Mouse (Mus musculus): ENCODE results near the gene Farp1. TPM values are rescaled to one million over a fixed set of nuclear protein-coding genes. Genes with fewer than 3 reads are reported as not detected.

Gene Farp1
- total RNA-seq, 4 experiments from 2014 or later, result 3.7 to 6.8 (median 4.1) TPM

DNA sequence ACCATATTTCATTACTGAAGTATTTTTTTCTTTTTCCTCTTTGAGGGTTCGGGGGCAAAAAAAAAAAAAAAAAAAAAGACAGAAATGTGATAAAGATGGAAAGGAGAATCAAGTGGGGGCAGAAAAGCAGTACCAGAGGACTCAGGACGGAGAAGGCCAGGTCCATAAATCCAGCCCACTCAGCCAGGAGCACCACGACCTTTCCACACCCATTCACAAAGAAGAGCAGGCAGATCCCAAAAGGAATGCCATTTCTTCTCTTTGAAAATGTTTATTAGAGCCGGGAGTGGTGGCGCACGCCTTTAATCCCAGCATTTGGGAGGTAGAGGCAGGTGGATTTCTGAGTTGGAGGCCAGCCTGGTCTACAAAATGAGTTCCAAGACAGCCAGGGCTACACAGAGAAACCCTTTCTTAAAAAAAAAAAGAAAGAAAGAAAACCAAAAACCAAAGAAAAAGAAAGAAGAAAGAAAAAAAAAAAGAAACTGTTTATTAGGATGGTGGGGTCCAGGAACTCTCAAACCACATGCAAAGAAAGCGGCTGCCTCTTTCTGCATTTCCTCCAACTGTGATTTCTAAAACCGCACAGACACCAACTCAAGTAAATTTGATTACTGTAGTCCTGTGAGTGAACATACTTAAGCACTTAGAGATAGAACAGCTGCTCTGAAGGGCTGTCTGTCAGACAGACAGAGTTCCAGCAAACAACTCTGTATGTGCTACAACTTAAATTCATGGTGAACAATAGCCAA lies 270.5 kb downstream of the Farp1 start:
- no peak for DNase-seq (ENCODE audit: low spot score in 2 of 2)

- no peak for DNase-seq (ENCODE audit: low spot score in 2 of 2)
These were observed 274.9 kb downstream of the Farp1 start for GRCm38 (mm10) chr14:121309909-121310308.

- DNase-seq (ENCODE audit: low spot score in 2 of 2), result no peak
These were observed 275.5 kb downstream of the Farp1 start for GRCm38 (mm10) chr14:121310325-121311080.

- DNase-seq (ENCODE audit: low spot score in 2 of 2), result no peak
These were observed 276.1 kb downstream of the Farp1 start for GRCm38 (mm10) chr14:121311083-121311482.

- DNase-seq (ENCODE audit: low spot score in 2 of 2), result no peak
These were observed 278.3 kb downstream of the Farp1 start for GRCm38 (mm10) chr14:121313283-121313682.

GRCm38 (mm10) chr14:121314934-121315333 lies 279.9 kb downstream of the Farp1 start:
- DNase-seq (ENCODE audit: low spot score in 2 of 2), result no peak

DNA sequence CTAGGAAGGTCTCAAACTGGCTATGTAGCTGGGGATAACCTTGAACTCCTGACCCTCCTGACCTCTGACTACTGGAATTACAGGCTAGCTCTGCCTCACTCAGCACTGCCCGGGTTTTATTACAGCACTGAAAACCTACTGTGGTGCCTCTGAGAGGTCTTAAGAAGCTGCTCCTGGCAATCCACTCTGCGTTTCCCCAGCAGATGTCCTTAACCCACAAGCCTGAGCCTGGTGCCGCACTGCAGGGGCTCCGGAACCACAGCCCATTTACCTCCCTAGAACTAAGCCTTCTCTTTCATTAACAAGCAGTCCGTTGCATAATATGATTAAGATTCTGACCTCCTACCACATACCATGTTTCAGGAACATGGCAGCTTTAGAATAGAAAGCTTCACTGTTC lies 281.1 kb downstream of the Farp1 start:
- no peak for DNase-seq (ENCODE audit: low spot score in 2 of 2)

DNA sequence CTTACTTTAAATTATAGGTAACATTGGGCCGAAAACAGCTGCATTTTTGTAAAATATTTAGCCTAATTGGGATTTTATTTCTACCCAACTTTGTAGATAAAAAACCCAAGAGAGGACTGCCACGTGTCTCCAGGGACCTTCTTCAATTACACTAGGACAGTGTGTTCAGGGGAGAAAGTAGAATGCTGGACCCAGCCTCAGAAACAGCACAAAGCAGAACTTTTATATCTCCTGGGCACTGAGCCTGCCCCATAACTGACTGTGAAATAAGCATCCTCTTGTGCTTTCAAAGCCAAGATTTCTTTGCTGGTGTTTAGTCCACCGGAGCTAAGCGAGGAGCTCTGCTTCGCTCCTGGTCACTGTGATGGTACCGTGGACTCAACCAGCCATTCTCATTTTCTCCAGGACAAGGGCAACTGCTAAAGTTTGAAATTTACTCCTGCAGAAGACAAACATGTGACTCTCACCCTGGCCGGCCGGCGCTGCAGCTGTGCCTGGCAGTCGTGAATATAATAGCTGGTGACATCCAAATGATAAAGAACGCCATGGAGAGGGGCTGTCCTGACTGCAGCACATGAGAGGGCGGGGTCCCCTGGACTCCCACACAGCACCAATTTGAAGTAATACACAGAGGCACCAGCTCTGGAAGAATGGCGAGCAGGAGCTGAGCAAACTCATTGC lies 281.8 kb downstream of the Farp1 start:
- no peak for DNase-seq (ENCODE audit: low spot score in 2 of 2)

DNA sequence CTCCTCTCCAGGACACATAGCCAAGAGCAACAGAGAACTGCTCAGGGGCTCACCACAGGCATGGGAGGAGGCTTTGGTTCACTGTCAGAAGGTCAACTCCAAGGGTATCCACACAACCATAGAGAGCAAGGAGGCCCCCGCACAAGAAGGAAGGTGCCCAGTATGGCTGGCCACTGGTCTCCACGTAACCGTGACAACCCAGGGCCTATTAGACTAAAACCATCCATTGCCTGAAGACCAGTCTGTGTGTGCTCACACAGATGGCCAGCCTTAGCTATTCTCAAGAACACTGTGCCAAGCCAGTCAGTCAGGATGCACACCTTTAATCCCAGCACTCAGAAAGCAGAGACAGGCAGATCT lies 282.3 kb downstream of the Farp1 start:
- no peak for DNase-seq (ENCODE audit: low spot score in 2 of 2)

DNA sequence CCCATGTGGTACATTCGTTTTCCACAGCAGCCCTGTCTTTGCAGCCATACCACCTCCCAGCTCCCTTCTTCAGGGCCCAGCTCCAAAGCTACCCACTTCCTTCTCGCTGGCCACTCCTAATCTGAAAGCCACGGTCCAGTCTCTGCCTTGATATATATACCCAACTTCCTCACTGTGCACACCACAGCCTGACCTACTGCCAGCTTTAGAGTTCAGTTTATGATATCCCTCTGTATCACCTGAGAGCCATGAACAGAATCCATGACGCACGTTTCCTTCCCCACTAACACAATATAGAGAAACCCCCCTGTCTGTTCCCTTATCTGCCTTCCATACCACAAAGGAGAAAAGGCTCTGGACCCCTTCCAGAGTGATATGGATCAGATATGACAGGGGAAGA lies 283.4 kb downstream of the Farp1 start:
- no peak for DNase-seq (ENCODE audit: low spot score in 2 of 2)

DNA sequence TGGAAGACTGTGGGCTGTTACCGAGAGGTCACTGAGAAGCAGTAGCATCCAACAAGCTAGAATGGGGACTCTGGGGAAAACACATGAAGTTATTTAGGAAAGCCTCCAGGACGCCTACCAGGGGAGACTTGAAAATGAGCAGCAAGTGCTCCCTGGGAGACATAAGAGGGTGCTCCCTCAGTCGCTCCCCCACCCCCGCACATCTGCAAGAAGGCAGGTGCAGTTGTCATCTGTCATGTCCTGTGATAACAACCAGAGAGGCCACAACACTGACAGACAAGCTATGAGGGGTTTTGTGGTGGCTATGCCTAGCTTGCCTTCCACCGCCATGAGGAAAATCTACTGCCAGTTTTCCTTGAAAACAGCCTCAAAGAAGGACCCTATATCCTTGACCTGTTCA lies 287.1 kb downstream of the Farp1 start:
- no peak for DNase-seq (ENCODE audit: low spot score in 2 of 2)

DNA sequence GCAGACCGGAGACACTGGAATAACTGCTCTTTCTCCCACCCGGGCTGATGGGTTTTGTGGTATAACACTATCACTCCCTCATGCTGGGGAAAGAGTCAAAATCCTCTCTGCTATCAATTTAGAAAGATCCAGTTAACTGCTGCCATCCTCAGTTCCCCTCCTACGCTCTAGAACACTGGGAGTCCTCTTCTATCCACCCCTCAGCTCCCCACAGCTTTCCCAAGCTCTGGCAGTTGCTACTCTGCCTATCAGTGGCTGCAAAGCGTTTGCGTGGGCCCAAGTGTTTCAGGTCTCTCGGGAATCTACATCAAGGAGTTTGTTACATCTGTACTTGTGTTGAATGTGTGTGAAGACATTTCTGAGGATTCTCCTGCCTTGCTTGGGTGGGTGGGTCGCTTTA lies 287.6 kb downstream of the Farp1 start:
- DNase-seq (ENCODE audit: low spot score in 2 of 2), result no peak

GRCm38 (mm10) chr14:121324521-121325330 lies 289.7 kb downstream of the Farp1 start:
- DNase-seq (ENCODE audit: low spot score in 2 of 2), result no peak

GRCm38 (mm10) chr14:121326432-121326831 lies 291.4 kb downstream of the Farp1 start:
- DNase-seq (ENCODE audit: low spot score in 2 of 2), result no peak

- no peak for DNase-seq (ENCODE audit: low spot score in 2 of 2)
These were observed 293.9 kb downstream of the Farp1 start for GRCm38 (mm10) chr14:121328878-121329277.

DNA sequence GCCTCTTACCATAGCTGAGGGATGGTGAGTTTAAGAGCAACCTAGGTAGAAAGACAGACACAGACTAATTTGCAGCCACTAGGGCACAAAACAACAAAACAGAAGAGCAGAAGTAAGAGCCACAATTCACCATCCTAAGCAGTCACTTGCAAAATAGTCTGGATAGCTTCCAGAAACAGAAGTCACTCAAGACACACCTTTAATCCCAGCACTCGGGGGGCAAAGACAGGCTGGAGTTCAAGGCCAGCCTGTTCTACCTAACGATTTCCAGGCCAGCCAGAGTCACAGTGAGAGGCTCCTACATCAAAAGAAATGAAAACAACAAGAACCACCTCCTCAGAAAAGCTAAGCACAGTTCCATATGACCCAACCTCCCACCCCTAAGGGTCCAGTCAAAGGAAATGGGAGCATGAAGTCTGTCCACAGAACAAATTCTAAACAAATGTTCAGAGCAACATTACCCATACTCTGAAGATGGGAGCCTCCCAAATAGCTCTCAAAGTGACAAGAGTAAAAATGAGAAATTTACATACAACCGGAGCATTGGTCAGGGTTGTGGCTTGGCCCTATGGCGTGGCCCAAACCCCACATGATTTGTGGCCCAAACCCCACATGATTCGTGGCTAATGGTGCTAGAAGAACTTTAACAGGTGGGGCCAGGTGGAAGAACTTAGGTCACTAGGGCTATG lies 294.5 kb downstream of the Farp1 start:
- DNase-seq (ENCODE audit: low spot score in 2 of 2), result no peak

DNA sequence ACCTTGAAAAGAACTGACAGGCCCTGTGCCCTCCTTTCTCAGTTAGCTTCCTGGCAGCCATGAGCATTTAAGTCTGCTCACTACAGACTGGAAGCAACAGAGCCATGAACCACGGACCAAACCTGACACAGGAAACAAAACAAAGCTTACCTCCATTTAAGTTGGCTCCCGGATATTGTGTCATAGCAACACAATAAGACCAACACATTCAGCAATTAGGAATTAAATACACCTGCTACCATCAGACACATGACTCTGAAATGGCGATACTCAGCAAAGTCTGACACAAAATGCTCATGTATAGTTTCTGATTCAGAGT lies 295.0 kb downstream of the Farp1 start:
- no peak for DNase-seq (ENCODE audit: low spot score in 2 of 2)

All from gastrocnemius, adult 8-10 months (tissue).